8 mouse cellular contexts compared by ENCODE assay signal in genomic region chr2:168158911-168159711, GRCm38 (mm10). TPM values are rescaled to one million over a fixed set of nuclear protein-coding genes. Genes with fewer than 3 reads are reported as not detected.
DNase-seq lines count a peak whose midpoint lies in the region; ATAC-seq and TF ChIP-seq lines count a peak whose summit lies in the region.

No protein-coding gene starts in this region.

- no peaks in the 10 kb centered on the region for H3K36me3 ChIP-seq in forebrain, embryonic 15.5 days
- no peaks in the 10 kb centered on the region for H3K36me3 ChIP-seq in lung, embryonic 14.5 days (ENCODE audit: insufficient read depth)

- H3K4me3 ChIP-seq in forebrain, embryonic 15.5 days = peak overlapping the region; percentile 15
- peak overlapping the region; percentile 24 for H3K4me3 ChIP-seq in lung, embryonic 14.5 days (ENCODE audit: low read depth, low read length)

- peak; percentile 44; the same call in 1 of the 2 replicates for ATAC-seq in forebrain, embryonic 15.5 days (replicated peaks)
- ATAC-seq in lung, embryonic 14.5 days (ENCODE audit: insufficient read depth) = peak; percentile 35

- H3K9ac ChIP-seq in forebrain, embryonic 15.5 days (replicated peaks) = 0 out of 2 replicates have a peak overlapping the region, but pooled peaks have one; percentile 10
- peak overlapping the region; percentile 5; the same call in 1 of the 2 replicates for H3K9ac ChIP-seq in lung, embryonic 14.5 days

- H3K27me3 ChIP-seq in forebrain, embryonic 15.5 days = no peaks in the 10 kb centered on the region
- no peaks in the 10 kb centered on the region for H3K27me3 ChIP-seq in lung, embryonic 14.5 days (ENCODE audit: insufficient read depth, low read length)

- H3K9me3 ChIP-seq in forebrain, embryonic 15.5 days = no peaks in the 10 kb centered on the region
- H3K9me3 ChIP-seq in lung, embryonic 14.5 days (ENCODE audit: low read depth, low read length) = no peaks in the 10 kb centered on the region

- WGBS in forebrain, embryonic 15.5 days = 4% methylated on average over 24 of the region's 25 CpGs
- 7% methylated on average over 25 of the region's 25 CpGs for WGBS in lung, embryonic 14.5 days

- DNase-seq in testis, postnatal 10 days (ENCODE audit: low spot score) = peak; percentile 59
- DNase-seq in testis, postnatal 14 days (ENCODE audit: low spot score) = no peak
- peak; percentile 87 for DNase-seq in kidney, adult 18-20 months
- peak; percentile 84 for DNase-seq in lung, embryonic 14.5 days
- DNase-seq in retina, embryonic 14.5 days (ENCODE audit: low spot score) = peak; percentile 63
- DNase-seq in urinary bladder, postnatal 10 days (ENCODE audit: low spot score) = no peak
- DNase-seq in cerebellum, adult 11 months = no peak

- peak overlapping the region; percentile 38 for H3K4me2 ChIP-seq in forebrain, embryonic 15.5 days (replicated peaks)
- H3K4me2 ChIP-seq in lung, embryonic 14.5 days = peak overlapping the region; percentile 54

- H3K27ac ChIP-seq in forebrain, embryonic 15.5 days (replicated peaks) = peak overlapping the region; percentile 31; the same call in 1 of the 2 replicates
- H3K27ac ChIP-seq in lung, embryonic 14.5 days (ENCODE audit: low read depth) = peak overlapping the region; percentile 87

- no peak for TF ChIP-seq CTCF in lung, embryonic 14.5 days (IDR thresholded peaks at IDR 0.05; ENCODE audit: low read depth)

- H3K4me1 ChIP-seq in forebrain, embryonic 15.5 days = peaks cover 19% of the 10 kb centered on the region
- peaks cover 10% of the 10 kb centered on the region for H3K4me1 ChIP-seq in lung, embryonic 14.5 days (ENCODE audit: insufficient read depth)

RNA-seq across cellular contexts. Expression of gene Adnp, which starts 47.8 kb away (rescaled TPM):
- 4.4 and 13.6 TPM in 2 replicates for polyA plus RNA-seq in forebrain, embryonic 15.5 days (2015; fragmentation: Nextera tagmentation; extraction: Ambion mirVana)
- polyA plus RNA-seq in lung, embryonic 14.5 days (2014; fragmentation: Nextera tagmentation; extraction: Ambion mirVana) = 12.4 and 16.2 TPM in 2 replicates

Comparison
In these comparisons a context has a peak if more than half of its experiments do, and no peak if none do; other contexts are left out.
1. DNase-seq: peak in testis, postnatal 10 days (single experiment), kidney, adult 18-20 months (single experiment), lung, embryonic 14.5 days (single experiment) and retina, embryonic 14.5 days (single experiment); none in testis, postnatal 14 days (single experiment), urinary bladder, postnatal 10 days (single experiment) and cerebellum, adult 11 months (single experiment).